16 mouse cellular contexts compared by ENCODE assay signal in genomic region chr10:110917521-110917920, GRCm38 (mm10).
"Had no signal": no experiment of that assay in that cellular context is flagged by ENCODE, and none has a peak within 500 bp of the region (broad histone marks: within the 10 kb centered on the region; RNA-seq: fewer than 3 reads in every experiment).

No protein-coding gene starts in this region.

- H3K27me3 ChIP-seq: neural tube, embryonic 13.5 days; neural tube, embryonic 15.5 days; stomach, embryonic 15.5 days had no signal

- H3K27ac ChIP-seq: neural tube, embryonic 13.5 days; neural tube, embryonic 15.5 days; stomach, embryonic 15.5 days; stomach, postnatal 0 days had no signal

- H3K9me3 ChIP-seq: neural tube, embryonic 13.5 days; neural tube, embryonic 15.5 days; stomach, embryonic 15.5 days had no signal

- H3K9ac ChIP-seq: neural tube, embryonic 13.5 days; neural tube, embryonic 15.5 days; stomach, embryonic 15.5 days had no signal

- H3K4me3 ChIP-seq: neural tube, embryonic 13.5 days; neural tube, embryonic 15.5 days; stomach, embryonic 15.5 days had no signal

- DNase-seq: retina, postnatal 1 day; right cerebral cortex, adult 18-20 months; right cerebral cortex, postnatal 14 days; right cerebral cortex, postnatal 25 days; right cerebral cortex, postnatal 4 days; spleen, adult 18-20 months; thymus, adult 18-20 months; thymus, adult 2 months; thymus, postnatal 14 days; thymus, postnatal 25 days; thymus, postnatal 36 days; thymus, postnatal 4 days had no signal

- H3K36me3 ChIP-seq: neural tube, embryonic 13.5 days; neural tube, embryonic 15.5 days; stomach, embryonic 15.5 days had no signal

- H3K4me2 ChIP-seq: neural tube, embryonic 13.5 days; neural tube, embryonic 15.5 days; stomach, embryonic 15.5 days had no signal
